Mouse (Mus musculus): Measurements from ENCODE around the gene Ccdc8.

Ccdc8 gene

DNA sequence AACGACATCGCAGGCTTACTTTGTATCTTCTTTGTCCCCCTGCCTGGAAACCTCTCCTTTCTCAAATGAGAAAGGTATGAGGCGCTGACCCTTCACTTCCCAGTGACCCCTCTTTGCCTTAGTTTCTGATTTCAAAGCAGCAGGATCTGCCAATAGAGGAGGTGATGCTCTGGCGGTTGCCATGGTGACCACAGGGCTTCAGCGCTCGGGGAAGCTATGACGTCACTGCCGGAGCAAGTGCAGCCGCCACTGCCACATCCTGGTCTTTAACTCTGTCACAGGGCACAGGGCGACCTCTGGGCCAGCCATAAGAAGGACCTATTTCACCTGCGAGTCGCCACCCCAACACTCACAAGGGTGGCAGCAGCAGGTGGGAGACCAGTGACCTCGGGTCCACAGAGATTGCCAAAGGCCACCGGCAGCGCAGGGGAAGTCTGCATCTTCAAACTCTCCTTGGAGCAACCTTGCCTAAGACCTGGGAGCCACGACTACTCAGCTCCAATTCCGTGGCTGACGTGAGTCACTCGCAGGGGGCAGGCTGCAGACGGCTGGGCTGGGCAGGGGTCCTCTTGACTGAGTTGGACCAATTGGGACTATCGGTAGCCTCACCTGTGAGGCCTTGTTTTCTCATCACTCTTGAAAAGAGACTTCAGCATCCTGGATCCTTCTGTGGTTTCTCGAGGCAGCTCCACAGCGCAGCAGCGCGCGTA lies 9.5 kb upstream of the Ccdc8 start, which contains the start of gene Gm42372:
Gene Gm42372, plus strand, starts transcription at position 228 of the 710 bp plus-strand sequence.
- Histone ChIP-seq H3K4me3 (replicated peaks; ENCODE audit: low read length) (peak within 1 kb of the TSS; percentile 69), H3K36me3 (ENCODE audit: insufficient read depth, low read length) (no peaks in the 10 kb centered on the region), H3K4me1 (replicated peaks; ENCODE audit: low read depth, low read length) (peaks cover 23% of the 10 kb centered on the region), H3K27me3 (ENCODE audit: insufficient read depth, low read length) (peaks cover 8% of the 10 kb centered on the region; the same call in 1 of the 2 replicates), H3K9me3 (ENCODE audit: low read length) (no peaks in the 10 kb centered on the region)
- TF ChIP-seq POU5F1 (IDR thresholded peaks at IDR 0.05; ENCODE audit: borderline replicate concordance, low read length) (no peak), CTCF (conservative IDR thresholded peaks at IDR 0.05; ENCODE audit: low read length) (no peak), NANOG (IDR thresholded peaks at IDR 0.05; ENCODE audit: borderline replicate concordance, low read length) (no peak)

DNA sequence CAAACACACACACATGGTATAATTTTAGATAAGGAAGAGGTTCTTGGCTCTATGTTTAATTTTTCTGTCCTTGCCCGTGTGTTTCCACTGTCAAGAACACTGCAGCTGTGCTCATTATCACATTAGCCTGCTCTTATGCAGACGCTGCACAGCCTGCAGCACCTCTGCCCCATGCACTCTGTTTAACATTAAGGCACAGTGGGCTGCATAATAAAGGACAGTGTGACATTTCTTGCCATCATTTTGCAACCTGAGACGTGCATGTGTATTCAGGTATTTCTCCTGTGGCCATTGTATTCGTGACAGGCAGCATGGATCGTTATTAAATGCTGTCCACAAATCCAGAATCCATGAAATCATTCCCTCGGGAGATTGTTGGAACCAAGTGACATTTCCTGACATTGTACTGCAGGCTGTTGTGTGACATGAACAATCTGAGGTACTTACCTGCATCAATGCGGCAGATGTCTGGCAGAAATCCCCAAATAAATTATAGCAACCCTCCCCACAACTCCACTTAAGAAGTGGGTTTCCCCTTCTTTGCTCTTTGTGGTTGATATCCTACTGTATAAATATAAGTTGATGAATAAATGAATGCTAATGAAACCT lies 4.9 kb upstream of the Ccdc8 start:
- Histone ChIP-seq H3K9me3 (ENCODE audit: low read length) (no peaks in the 10 kb centered on the region), H3K27me3 (ENCODE audit: insufficient read depth, low read length) (peaks cover 6% of the 10 kb centered on the region; the same call in 1 of the 2 replicates), H3K4me1 (replicated peaks; ENCODE audit: low read depth, low read length) (peaks cover 43% of the 10 kb centered on the region), H3K36me3 (ENCODE audit: insufficient read depth, low read length) (no peaks in the 10 kb centered on the region), H3K4me3 (replicated peaks; ENCODE audit: low read length) (no peak overlapping the region)
- TF ChIP-seq NANOG (IDR thresholded peaks at IDR 0.05; ENCODE audit: borderline replicate concordance, low read length) (no peak), CTCF (conservative IDR thresholded peaks at IDR 0.05; ENCODE audit: low read length) (no peak)

DNA sequence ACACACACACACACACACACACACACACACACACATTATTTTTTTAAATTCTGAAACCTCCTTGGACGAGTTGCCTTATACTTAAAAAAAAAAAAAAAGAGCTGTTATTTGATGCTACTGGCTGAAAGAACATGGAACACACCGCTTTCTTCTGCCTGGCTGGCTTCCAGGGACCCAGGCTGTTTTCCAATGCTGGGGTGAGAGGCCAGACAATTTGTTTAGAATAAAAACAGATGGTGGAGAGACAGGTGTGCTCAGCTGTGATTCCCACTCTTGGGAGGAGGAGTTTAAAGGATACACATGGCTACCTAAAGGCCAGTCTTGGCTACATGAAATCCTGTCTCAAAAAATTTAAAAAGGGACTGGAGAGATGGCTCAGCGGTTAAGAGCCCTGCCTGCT lies 4.1 kb upstream of the Ccdc8 start:
- TF ChIP-seq NANOG (IDR thresholded peaks at IDR 0.05; ENCODE audit: borderline replicate concordance, low read length) (no peak), CTCF (conservative IDR thresholded peaks at IDR 0.05; ENCODE audit: low read length) (no peak), POU5F1 (IDR thresholded peaks at IDR 0.05; ENCODE audit: borderline replicate concordance, low read length) (no peak)
- Histone ChIP-seq H3K9me3 (ENCODE audit: low read length) (no peaks in the 10 kb centered on the region), H3K4me1 (replicated peaks; ENCODE audit: low read depth, low read length) (peaks cover 37% of the 10 kb centered on the region), H3K36me3 (ENCODE audit: insufficient read depth, low read length) (no peaks in the 10 kb centered on the region), H3K27me3 (ENCODE audit: insufficient read depth, low read length) (peaks cover 6% of the 10 kb centered on the region; the same call in 1 of the 2 replicates), H3K4me3 (replicated peaks; ENCODE audit: low read length) (no peak overlapping the region)

DNA sequence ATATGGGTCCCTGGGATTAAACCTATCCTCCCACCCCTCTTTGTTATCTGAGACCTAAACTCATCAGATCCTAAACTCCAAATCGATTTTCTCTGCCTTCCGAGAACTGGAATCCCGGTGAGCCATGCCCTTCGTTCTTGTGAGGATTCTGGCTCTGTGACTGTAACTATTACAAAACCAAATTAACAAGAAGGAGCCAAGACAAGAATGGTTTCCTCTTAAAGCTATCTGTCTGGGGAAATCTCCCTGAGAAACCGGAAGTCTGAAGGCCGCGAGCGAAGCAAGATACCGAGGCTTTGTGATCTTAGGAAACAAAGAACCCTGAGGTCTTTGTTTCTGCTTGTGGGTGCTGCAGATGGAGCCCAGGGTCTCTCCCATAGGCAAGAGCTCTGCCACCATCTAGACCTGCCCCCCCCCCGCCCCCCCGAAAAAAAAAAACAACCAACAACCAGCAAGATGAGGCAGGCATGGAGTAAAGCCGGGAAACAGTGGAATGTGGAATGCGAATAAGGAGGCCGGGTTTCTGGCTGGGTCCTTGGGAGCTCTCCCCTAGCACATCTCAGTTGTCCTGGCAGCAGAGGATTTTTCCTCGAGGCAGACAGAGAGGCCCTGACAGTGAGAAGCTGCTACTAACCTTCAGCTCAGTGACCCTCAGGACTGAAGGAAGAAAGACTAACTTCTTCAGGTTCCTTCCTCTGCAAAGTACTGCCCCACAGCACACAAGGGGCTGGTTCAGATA lies 2.3 kb upstream of the Ccdc8 start:
- peaks cover 13% of the 10 kb centered on the region for H3K27me3 ChIP-seq (ENCODE audit: insufficient read depth, low read length)

DNA sequence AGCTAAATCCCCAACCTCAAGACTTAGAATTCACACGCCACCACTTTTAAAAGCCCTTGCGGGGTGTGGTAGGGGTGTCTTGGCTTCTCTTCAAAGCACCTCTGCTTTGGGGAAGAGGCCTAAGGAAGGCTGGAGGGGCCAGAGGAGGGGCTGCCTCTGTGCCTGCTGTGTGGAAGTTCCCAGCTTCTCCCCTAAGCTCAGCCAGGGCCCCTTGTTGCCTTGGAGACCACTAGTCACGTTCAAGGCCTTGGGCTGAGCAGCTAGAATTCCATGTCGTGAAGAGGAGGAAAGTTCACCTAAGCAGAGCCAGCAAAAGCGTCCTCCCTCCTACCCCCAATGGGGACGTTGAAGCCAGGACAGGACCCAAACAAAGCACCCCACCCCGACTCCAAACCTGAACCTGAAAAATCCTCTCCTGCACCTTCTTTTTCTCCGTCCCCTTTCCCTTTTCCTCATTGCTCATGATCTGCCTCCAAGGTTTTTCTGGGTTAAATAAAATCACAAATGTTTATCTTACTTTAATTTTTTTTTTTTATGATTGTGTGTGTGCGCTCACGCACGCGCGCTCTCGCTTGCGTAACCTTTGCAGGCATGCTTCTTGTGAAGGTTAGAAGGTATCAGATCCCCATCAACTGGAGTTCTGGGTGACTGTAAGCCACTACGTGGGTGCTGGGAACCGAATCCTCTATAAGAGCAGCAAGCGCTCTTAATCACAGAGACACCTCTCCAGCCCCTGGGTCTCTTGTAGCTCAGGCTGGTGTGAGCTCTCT lies 642 bp upstream of the Ccdc8 start:
- Histone ChIP-seq H3K36me3 (ENCODE audit: insufficient read depth, low read length) (peaks cover 16% of the 10 kb centered on the region), H3K9me3 (ENCODE audit: low read length) (no peaks in the 10 kb centered on the region), H3K27me3 (ENCODE audit: insufficient read depth, low read length) (peaks cover 22% of the 10 kb centered on the region), H3K4me1 (replicated peaks; ENCODE audit: low read depth, low read length) (peaks cover 59% of the 10 kb centered on the region), H3K4me3 (replicated peaks; ENCODE audit: low read length) (peak overlapping the region; percentile 39)
- TF ChIP-seq POU5F1 (IDR thresholded peaks at IDR 0.05; ENCODE audit: borderline replicate concordance, low read length) (no peak), CTCF (conservative IDR thresholded peaks at IDR 0.05; ENCODE audit: low read length) (no peak), NANOG (IDR thresholded peaks at IDR 0.05; ENCODE audit: borderline replicate concordance, low read length) (no peak)

More for the DNA sequence above, 2.3 kb upstream of the Ccdc8 start:
- Histone ChIP-seq H3K4me3 (replicated peaks; ENCODE audit: low read length) (0 out of 2 replicates have a peak overlapping the region, but pooled peaks have one; percentile 4), H3K36me3 (ENCODE audit: insufficient read depth, low read length) (peaks cover 5% of the 10 kb centered on the region), H3K4me1 (replicated peaks; ENCODE audit: low read depth, low read length) (peaks cover 48% of the 10 kb centered on the region), H3K9me3 (ENCODE audit: low read length) (no peaks in the 10 kb centered on the region)
- TF ChIP-seq POU5F1 (IDR thresholded peaks at IDR 0.05; ENCODE audit: borderline replicate concordance, low read length): no peak

DNA sequence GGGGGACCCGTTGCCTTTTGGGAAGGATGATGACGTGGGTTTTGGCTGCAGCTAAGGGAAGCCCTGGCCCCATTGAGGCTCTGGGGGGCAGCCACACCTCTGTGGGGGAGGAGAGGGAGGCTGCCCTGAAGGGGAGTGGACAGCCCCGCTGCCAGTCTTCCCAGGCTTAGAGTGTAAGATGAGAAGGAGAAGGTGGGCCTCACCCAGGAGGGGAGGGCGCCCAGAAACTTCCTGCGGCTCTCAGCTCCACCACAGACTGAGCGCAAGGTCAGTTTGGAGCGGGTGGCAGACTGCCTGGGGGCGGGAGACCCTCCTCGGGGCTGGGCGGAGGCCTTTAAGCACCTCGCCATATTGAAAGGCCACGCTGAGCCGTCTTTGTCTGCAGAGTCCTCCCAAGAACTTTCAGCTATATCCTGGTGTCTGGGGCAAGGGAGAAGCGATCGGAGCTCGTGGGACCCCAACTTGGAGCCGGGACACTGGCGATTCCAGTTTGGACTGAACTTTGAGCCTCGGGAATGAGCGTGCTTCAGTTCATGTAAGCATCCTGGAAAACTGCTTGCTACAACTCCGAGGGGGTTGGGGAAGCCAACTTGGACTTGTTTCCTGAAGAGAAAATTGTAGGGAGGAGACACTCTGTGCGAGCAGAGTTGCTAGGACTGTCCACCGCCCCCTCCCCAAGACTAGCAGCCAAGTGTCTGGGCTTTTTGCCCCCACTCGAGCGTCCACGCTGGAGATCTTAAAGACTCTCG lies 1.3 kb downstream of the Ccdc8 start:
- TF ChIP-seq NANOG (IDR thresholded peaks at IDR 0.05; ENCODE audit: borderline replicate concordance, low read length) (no peak), POU5F1 (IDR thresholded peaks at IDR 0.05; ENCODE audit: borderline replicate concordance, low read length) (no peak), CTCF (conservative IDR thresholded peaks at IDR 0.05; ENCODE audit: low read length) (no peak)
- Histone ChIP-seq H3K36me3 (ENCODE audit: insufficient read depth, low read length) (peaks cover 26% of the 10 kb centered on the region), H3K4me1 (replicated peaks; ENCODE audit: low read depth, low read length) (peaks cover 59% of the 10 kb centered on the region), H3K4me3 (replicated peaks; ENCODE audit: low read length) (peak overlapping the region; percentile 81), H3K27me3 (ENCODE audit: insufficient read depth, low read length) (peaks cover 22% of the 10 kb centered on the region), H3K9me3 (ENCODE audit: low read length) (no peaks in the 10 kb centered on the region)

DNA sequence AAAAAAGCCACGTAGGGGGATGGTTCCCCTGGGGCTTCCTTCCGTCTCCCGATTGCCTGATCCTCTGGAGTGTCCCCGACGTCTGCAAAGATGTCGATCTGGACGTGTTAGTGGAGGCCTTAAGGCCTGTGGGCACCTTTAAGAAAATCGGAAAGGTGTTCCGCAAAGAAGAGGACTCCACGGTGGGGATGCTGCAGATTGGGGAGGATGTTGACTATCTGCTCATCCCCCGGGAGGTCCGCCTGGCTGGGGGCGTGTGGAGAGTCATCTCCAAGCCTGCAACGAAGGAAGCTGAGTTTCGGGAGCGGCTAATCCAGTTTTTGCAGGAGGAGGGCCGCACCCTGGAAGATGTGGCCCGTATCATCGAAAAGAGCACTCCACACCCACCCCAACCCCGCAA lies 1.9 kb downstream of the Ccdc8 start:
- Histone ChIP-seq H3K4me1 (replicated peaks; ENCODE audit: low read depth, low read length) (peaks cover 57% of the 10 kb centered on the region), H3K27me3 (ENCODE audit: insufficient read depth, low read length) (peaks cover 22% of the 10 kb centered on the region), H3K9me3 (ENCODE audit: low read length) (no peaks in the 10 kb centered on the region), H3K4me3 (replicated peaks; ENCODE audit: low read length) (peak overlapping the region; percentile 81), H3K36me3 (ENCODE audit: insufficient read depth, low read length) (peaks cover 26% of the 10 kb centered on the region)
- no peak for TF ChIP-seq NANOG (IDR thresholded peaks at IDR 0.05; ENCODE audit: borderline replicate concordance, low read length)
- no peak for TF ChIP-seq POU5F1 (IDR thresholded peaks at IDR 0.05; ENCODE audit: borderline replicate concordance, low read length)
- no peak for TF ChIP-seq CTCF (conservative IDR thresholded peaks at IDR 0.05; ENCODE audit: low read length)
